Mouse (Mus musculus) liver, postnatal 0 days (tissue): ENCODE results near the gene Grk1. TPM values are rescaled to one million over a fixed set of nuclear protein-coding genes. Genes with fewer than 3 reads are reported as not detected.

Source experiments
- ATAC-seq: fragments of 200-750 bp; cut with Nextera tagmentation; 2 replicates; pipeline ENCODE4 v1.8.0; 2017; ENCODE audit warnings: mild to moderate bottlenecking, moderate library complexity
- DNase-seq: peaks from one replicate; pipeline ENCODE4 v3.0.0-alpha.2; 2016
- H3K27ac ChIP-seq: fragments of 300-500 bp; sonication (generic); 2 replicates; pipeline ENCODE4 v1.5.1; 2014; ENCODE audit warnings: antibody characterized with exemption, moderate library complexity, mild to moderate bottlenecking, low read depth
- H3K27me3 ChIP-seq: fragments of 300-500 bp; sonication (generic); 2 replicates; pipeline ENCODE4 v1.6.1; 2014; ENCODE audit warnings: low read length, control low read depth, mixed read lengths; ENCODE audit not compliant: insufficient read depth
- H3K36me3 ChIP-seq: fragments of 300-500 bp; sonication (generic); replicated peaks from 2 replicates; pipeline ENCODE4 v1.6.1; 2014; ENCODE audit warnings: mild to moderate bottlenecking, control low read depth, low read length, moderate library complexity, mixed read lengths; ENCODE audit not compliant: insufficient read depth
- H3K4me1 ChIP-seq: fragments of 300-500 bp; sonication (generic); 2 replicates; pipeline ENCODE4 v1.6.1; 2014; ENCODE audit warnings: antibody characterized with exemption, mild to moderate bottlenecking, control low read depth; ENCODE audit not compliant: insufficient read depth
- H3K4me2 ChIP-seq: fragments of 300-500 bp; sonication (generic); 2 replicates; pipeline ENCODE4 v1.6.1; 2014; ENCODE audit warnings: low read depth, mild to moderate bottlenecking, low read length, moderate library complexity, mixed read lengths
- H3K4me3 ChIP-seq: fragments of 300-500 bp; sonication (generic); 2 replicates; pipeline ENCODE4 v1.5.1; 2014; ENCODE audit warnings: low read depth, low read length
- H3K9ac ChIP-seq: fragments of 300-500 bp; sonication (generic); replicated peaks from 2 replicates; pipeline ENCODE4 v1.6.1; 2014; ENCODE audit warnings: mild to moderate bottlenecking, moderate library complexity
- H3K9me3 ChIP-seq: fragments of 300-500 bp; sonication (generic); 2 replicates; pipeline ENCODE4 v1.6.1; 2016; ENCODE audit warnings: mild to moderate bottlenecking, control low read depth, low read length, mixed read lengths
- CTCF ChIP-seq: sonication (generic); IDR thresholded peaks from 2 replicates; pipeline ENCODE4 v1.5.1; 2016; ENCODE audit warnings: antibody characterized with exemption, low read depth
- EP300 ChIP-seq: IDR thresholded peaks from 2 replicates; pipeline ENCODE4 v1.6.1; 2016; ENCODE audit warnings: antibody characterized with exemption, low read depth, mild to moderate bottlenecking
- WGBS: fragments of 180-500 bp; shearing (Covaris S2); extraction: QIAGEN DNeasy Blood & Tissue Kit; methylation state at CpG from one replicate; pipeline ENCODE4 v1.1.7; 2014; ENCODE audit not compliant: insufficient replicate concordance; 5-methylcytosine and 5-hydroxymethylcytosine counted together
- polyA plus RNA-seq: library from polyadenylated mRNA; unstranded; fragments of >200 nt; fragmentation: Nextera tagmentation; extraction: Ambion mirVana; gene quantifications from 2 replicates; pipeline ENCODE4 v1.2.1, GENCODE M21; 2015

The Grk1 gene
- polyA plus RNA-seq, 1 experiment from 2014 or later = not detected

DNA sequence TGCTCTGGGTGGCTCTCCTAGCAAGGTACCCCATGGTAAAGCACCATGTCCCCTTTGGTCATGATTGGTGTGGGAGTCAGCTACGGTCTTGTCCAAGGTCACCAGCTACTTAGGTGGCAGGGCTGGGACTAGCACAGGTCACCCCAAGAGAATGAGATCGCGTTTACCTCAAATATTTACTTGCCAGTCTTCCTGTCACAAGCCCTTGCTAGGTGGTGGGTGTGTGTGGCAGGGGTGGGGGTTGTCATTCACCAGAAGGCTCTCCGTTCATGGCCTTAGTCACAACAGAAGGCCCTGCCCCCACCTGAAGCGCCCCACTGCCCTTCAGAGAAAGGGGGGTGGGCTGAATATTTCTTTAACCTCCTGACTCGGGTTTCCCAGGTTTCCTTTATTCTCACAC, 1.4 kb upstream of the Grk1 start:
- Histone ChIP-seq H3K27me3 (no peaks in the 10 kb centered on the region), H3K4me2 (no peak overlapping the region), H3K27ac (no peak overlapping the region), H3K36me3 (no peaks in the 10 kb centered on the region), H3K9ac (no peak overlapping the region), H3K4me1 (no peaks in the 10 kb centered on the region), H3K9me3 (no peaks in the 10 kb centered on the region), H3K4me3 (no peak overlapping the region)
- DNase-seq = no peak
- ATAC-seq = no peak
- 54% methylated on average over 6 of the region's 6 CpGs for WGBS
- no peak for TF ChIP-seq EP300
- TF ChIP-seq CTCF = no peak

DNA sequence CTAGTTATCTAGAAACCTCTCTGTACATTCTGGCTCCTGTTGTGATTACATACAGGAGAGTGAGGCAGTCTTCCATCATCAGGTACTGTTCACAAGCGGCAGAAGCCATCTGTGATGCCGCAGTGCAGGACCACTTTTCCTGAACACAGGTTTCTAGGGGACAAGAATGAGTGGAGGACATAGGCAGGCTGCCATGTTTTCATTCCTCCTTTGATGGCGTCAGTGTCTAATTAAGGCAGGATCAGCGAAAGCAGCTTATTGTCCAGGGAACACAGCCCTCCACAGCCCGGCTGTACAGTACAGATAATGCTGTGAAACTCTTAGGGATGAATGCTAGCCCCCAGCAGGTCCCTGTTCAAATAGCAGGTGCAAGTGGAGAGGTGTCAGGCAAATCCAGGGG, 1.1 kb downstream of the Grk1 start:
- H3K4me3 ChIP-seq = no peak overlapping the region
- no peak for DNase-seq
- H3K4me1 ChIP-seq = no peaks in the 10 kb centered on the region
- no peaks in the 10 kb centered on the region for H3K27me3 ChIP-seq
- H3K9ac ChIP-seq = no peak overlapping the region
- ATAC-seq = no peak
- no peaks in the 10 kb centered on the region for H3K9me3 ChIP-seq
- H3K4me2 ChIP-seq = no peak overlapping the region
- no peak overlapping the region for H3K27ac ChIP-seq
- TF ChIP-seq CTCF (no peak), EP300 (no peak)
- 79% methylated on average over 5 of the region's 5 CpGs for WGBS
- no peaks in the 10 kb centered on the region for H3K36me3 ChIP-seq

DNA sequence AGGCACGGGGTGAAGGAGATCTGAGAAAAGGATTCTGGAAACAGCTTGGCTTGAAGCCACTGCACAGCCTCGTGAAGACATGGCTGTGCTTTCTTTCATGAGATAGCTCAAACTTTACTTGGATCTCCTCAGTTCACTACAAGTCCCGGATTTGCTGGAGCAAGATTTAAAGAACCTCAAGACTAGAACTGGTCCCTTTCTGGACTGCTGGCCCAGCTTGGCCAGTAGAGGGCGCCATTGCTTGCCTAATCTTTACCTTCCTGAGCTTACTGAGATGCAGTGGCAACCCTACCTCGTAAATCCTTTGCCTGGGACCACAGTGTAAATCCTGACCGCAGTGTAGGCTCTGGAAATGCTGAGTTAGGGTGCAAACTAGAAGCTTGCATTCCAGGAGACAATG, 6.7 kb downstream of the Grk1 start:
- 27% methylated on average over 6 of the region's 6 CpGs for WGBS
- Histone ChIP-seq H3K27ac (no peak overlapping the region), H3K27me3 (no peaks in the 10 kb centered on the region), H3K36me3 (no peaks in the 10 kb centered on the region), H3K4me3 (no peak overlapping the region), H3K9me3 (no peaks in the 10 kb centered on the region), H3K9ac (no peak overlapping the region), H3K4me2 (no peak overlapping the region), H3K4me1 (no peaks in the 10 kb centered on the region)
- DNase-seq (peak; percentile 72), ATAC-seq (no peak)
- peak; percentile 83 for TF ChIP-seq CTCF
- no peak for TF ChIP-seq EP300

DNA sequence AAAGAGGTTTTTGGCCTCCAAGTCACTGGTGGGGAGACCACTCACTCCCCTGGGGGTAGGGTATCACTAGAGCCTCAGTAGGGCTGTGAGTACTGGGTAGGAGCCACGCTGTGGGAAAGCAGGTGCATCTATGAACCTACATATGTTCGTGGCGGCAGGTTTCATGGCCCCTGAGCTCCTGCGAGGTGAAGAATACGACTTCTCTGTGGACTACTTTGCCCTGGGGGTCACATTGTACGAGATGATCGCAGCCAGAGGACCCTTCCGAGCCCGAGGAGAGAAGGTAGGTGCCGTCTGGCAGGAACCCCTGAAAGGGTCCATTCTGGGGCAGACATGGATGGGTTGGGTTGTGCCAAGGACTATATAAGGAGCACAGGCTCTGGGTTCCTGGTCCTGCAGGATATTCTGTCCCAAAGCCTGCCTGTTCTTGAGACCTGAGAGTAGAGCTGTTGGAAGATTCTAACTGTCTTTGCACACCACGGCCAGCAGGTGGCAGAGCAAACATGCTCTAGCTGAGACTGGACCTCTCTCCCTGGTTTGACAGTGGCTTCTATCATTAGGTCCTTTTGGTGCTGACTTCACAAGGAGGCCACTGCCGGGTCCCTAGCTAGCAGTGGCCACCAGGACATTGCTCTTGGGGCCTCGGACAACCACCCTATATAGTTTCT, 8.1 kb downstream of the Grk1 start:
- Histone ChIP-seq H3K9ac (no peak overlapping the region), H3K9me3 (no peaks in the 10 kb centered on the region), H3K4me1 (no peaks in the 10 kb centered on the region), H3K36me3 (no peaks in the 10 kb centered on the region), H3K27me3 (no peaks in the 10 kb centered on the region), H3K27ac (no peak overlapping the region), H3K4me3 (no peak overlapping the region), H3K4me2 (no peak overlapping the region)
- DNase-seq (peak; percentile 74), ATAC-seq (no peak)
- WGBS = 55% methylated on average over 13 of the region's 13 CpGs
- TF ChIP-seq CTCF (peak; percentile 87), EP300 (no peak)

DNA sequence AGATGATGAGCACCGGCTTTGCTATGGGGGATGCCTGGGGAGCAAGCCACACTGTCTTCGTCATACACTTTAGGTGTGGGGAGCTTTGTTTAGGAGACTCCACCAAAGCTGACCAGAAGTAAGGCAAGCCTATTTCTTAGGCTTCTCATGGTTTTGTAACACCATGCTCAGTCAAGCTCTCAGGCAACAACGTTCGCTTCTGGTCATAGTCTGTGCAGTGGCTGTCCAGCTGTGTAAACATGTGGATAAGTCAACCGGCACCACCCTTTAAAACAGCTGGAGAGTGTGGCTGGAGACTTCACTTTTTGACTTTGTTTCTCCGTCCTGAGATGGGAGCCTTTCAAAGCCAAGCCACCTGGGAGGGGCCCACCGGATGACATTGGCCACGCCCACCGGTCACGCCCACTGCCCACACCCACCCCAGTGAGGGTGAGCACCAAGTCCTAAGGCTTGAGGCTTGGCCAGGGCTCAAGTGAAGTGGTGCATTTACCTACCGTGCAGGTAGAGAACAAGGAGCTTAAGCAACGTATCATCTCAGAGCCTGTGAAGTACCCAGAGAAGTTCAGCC, 9.0 kb downstream of the Grk1 start:
- peak; percentile 24 for DNase-seq
- Histone ChIP-seq H3K9me3 (no peaks in the 10 kb centered on the region), H3K9ac (no peak overlapping the region), H3K4me2 (no peak overlapping the region), H3K36me3 (no peaks in the 10 kb centered on the region), H3K4me1 (no peaks in the 10 kb centered on the region), H3K27ac (no peak overlapping the region), H3K27me3 (no peaks in the 10 kb centered on the region), H3K4me3 (no peak overlapping the region)
- WGBS = 47% methylated on average over 12 of the region's 12 CpGs
- TF ChIP-seq EP300 (no peak), CTCF (no peak)
- ATAC-seq = no peak

DNA sequence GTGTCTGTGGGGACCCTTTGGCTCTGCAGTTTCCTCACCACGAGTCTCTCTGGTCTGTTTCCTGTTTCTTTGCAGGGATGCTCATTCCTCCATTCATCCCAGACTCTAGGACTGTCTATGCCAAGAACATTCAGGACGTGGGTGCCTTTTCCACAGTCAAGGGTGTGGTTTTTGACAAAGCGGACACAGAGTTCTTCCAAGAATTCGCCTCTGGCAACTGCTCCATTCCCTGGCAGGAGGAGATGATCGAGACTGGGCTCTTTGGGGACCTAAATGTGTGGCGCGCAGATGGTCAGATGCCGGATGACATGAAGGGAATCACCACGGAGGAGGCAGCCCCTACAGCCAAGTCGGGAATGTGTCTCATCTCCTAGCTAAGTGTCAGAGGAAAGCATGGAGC, 11.0 kb downstream of the Grk1 start:
- no peak overlapping the region for H3K4me2 ChIP-seq
- no peak overlapping the region for H3K9ac ChIP-seq
- TF ChIP-seq CTCF (no peak), EP300 (no peak)
- H3K27me3 ChIP-seq = no peaks in the 10 kb centered on the region
- H3K4me3 ChIP-seq = no peak overlapping the region
- H3K4me1 ChIP-seq = no peaks in the 10 kb centered on the region
- ATAC-seq = no peak
- H3K27ac ChIP-seq = no peak overlapping the region
- DNase-seq = no peak
- no peaks in the 10 kb centered on the region for H3K36me3 ChIP-seq
- no peaks in the 10 kb centered on the region for H3K9me3 ChIP-seq
- 62% methylated on average over 10 of the region's 10 CpGs for WGBS
